Mouse (Mus musculus) left cerebral cortex, adult 8-10 months (tissue): ENCODE data around the gene Dnph1. TPM values are rescaled to one million over a fixed set of nuclear protein-coding genes. Genes with fewer than 3 reads are reported as not detected.
A peak's percentile ranks its signal among the peaks of the same experiment; 100 is the strongest.

Source experiments
- DNase-seq, 2 experiments: peaks; one replicate each; pipeline ENCODE4 v3.0.0; 2022; ENCODE audit warnings: low spot score in 2 of 2
- total RNA-seq, 4 experiments: library from RNA; stranded (reverse); gene quantifications; 2 replicates each; pipeline ENCODE4 v1.2.4; 2022

Gene Dnph1
- total RNA-seq, 4 experiments from 2014 or later: 3.0 to 5.4 (median 4.8) TPM

- DNase-seq: no peak
Measured at GRCm38 (mm10) chr17:46502775-46503174, 6.3 kb downstream of the Dnph1 start.

GRCm38 (mm10) chr17:46503847-46504638 is 7.5 kb downstream of the Dnph1 start:
- DNase-seq: no peak

GRCm38 (mm10) chr17:46505617-46506016 is 9.1 kb downstream of the Dnph1 start:
- no peak for DNase-seq

- DNase-seq: no peak
Measured at GRCm38 (mm10) chr17:46511059-46511710, 14.7 kb downstream of the Dnph1 start.

GRCm38 (mm10) chr17:46513329-46513728 is 16.8 kb downstream of the Dnph1 start:
- DNase-seq: no peak

- DNase-seq: no peak
Measured at GRCm38 (mm10) chr17:46519971-46520370, 23.5 kb downstream of the Dnph1 start.

- DNase-seq: no peak
Measured at GRCm38 (mm10) chr17:46520385-46520979, 24.0 kb downstream of the Dnph1 start.

- no peak for DNase-seq
Measured at GRCm38 (mm10) chr17:46521174-46521573, 24.7 kb downstream of the Dnph1 start.

- DNase-seq: no peak
Measured at GRCm38 (mm10) chr17:46521963-46522668, 25.6 kb downstream of the Dnph1 start.

- no peak for DNase-seq
Measured at GRCm38 (mm10) chr17:46525065-46525464, 28.6 kb downstream of the Dnph1 start.

- peak in 1 of 2 experiments; percentile 56 for DNase-seq
Measured at GRCm38 (mm10) chr17:46525579-46526307, 29.2 kb downstream of the Dnph1 start.

GRCm38 (mm10) chr17:46543661-46544060 is 47.1 kb downstream of the Dnph1 start:
- DNase-seq: no peak

GRCm38 (mm10) chr17:46545813-46546564 is 49.5 kb downstream of the Dnph1 start, which contains the start of gene Cul9:
Gene Cul9, minus strand, starts transcription at chr17:46546388.
- peak; percentile 85 to 88 for DNase-seq

GRCm38 (mm10) chr17:46546591-46546990 is 50.1 kb downstream of the Dnph1 start:
- DNase-seq: no peak

GRCm38 (mm10) chr17:46546995-46547394 is 50.5 kb downstream of the Dnph1 start:
- no peak for DNase-seq

- no peak for DNase-seq
Measured at GRCm38 (mm10) chr17:46547923-46548322, 51.4 kb downstream of the Dnph1 start.

GRCm38 (mm10) chr17:46548741-46549140 is 52.2 kb downstream of the Dnph1 start:
- no peak for DNase-seq

- DNase-seq: no peak
Measured at GRCm38 (mm10) chr17:46549193-46549592, 52.7 kb downstream of the Dnph1 start.
